Mouse (Mus musculus) kidney, embryonic 16.5 days (tissue): ENCODE data around the gene Gucy1b1. TPM values are rescaled to one million over a fixed set of nuclear protein-coding genes. Genes with fewer than 3 reads are reported as not detected.
A peak's percentile ranks its signal among the peaks of the same experiment; 100 is the strongest.

Source experiments
- ATAC-seq: fragments of 200-750 bp; cut with Nextera tagmentation; 2 replicates; pipeline ENCODE4 v1.8.0; 2017; ENCODE audit warnings: moderate TSS enrichment; ENCODE audit not compliant: low FRiP score, low TSS enrichment
- H3K27ac ChIP-seq: fragments of 300-500 bp; sonication (generic); 2 replicates; pipeline ENCODE4 v1.5.1; 2014; ENCODE audit warnings: low read length
- H3K27me3 ChIP-seq: fragments of 300-500 bp; sonication (generic); 2 replicates; pipeline ENCODE4 v1.6.1; 2014; ENCODE audit warnings: low read length, control low read depth, mixed read lengths; ENCODE audit not compliant: insufficient read depth
- H3K36me3 ChIP-seq: fragments of 300-500 bp; sonication (generic); 2 replicates; pipeline ENCODE4 v1.6.1; 2014; ENCODE audit warnings: low read length, control low read depth, mixed read lengths; ENCODE audit not compliant: insufficient read depth
- H3K4me1 ChIP-seq: fragments of 300-500 bp; sonication (generic); 2 replicates; pipeline ENCODE4 v1.6.1; 2014; ENCODE audit warnings: low read length, control low read depth, mixed read lengths; ENCODE audit not compliant: insufficient read depth
- H3K4me2 ChIP-seq: fragments of 300-500 bp; sonication (generic); replicated peaks from 2 replicates; pipeline ENCODE4 v1.6.1; 2014; ENCODE audit warnings: low read depth, low read length
- H3K4me3 ChIP-seq: fragments of 300-500 bp; sonication (generic); 2 replicates; pipeline ENCODE4 v1.5.1; 2014; ENCODE audit warnings: mild to moderate bottlenecking, low read length
- H3K9ac ChIP-seq: fragments of 300-500 bp; sonication (generic); replicated peaks from 2 replicates; pipeline ENCODE4 v1.6.1; 2014; ENCODE audit warnings: low read length
- H3K9me3 ChIP-seq: fragments of 300-500 bp; sonication (generic); 2 replicates; pipeline ENCODE4 v1.6.1; 2016; ENCODE audit warnings: low read length, control low read depth
- WGBS: fragments of 180-500 bp; shearing (Covaris S2); extraction: QIAGEN DNeasy Blood & Tissue Kit; methylation state at CpG from one replicate; pipeline ENCODE4 v1.1.7; 2014; 5-methylcytosine and 5-hydroxymethylcytosine counted together
- polyA plus RNA-seq: library from polyadenylated mRNA; unstranded; fragments of >200 nt; fragmentation: Nextera tagmentation; extraction: Ambion mirVana; gene quantifications from 2 replicates; pipeline ENCODE4 v1.2.1, GENCODE M21; 2015

Gene Gucy1b1
- 38.0 and 39.8 TPM in 2 replicates for polyA plus RNA-seq

DNA sequence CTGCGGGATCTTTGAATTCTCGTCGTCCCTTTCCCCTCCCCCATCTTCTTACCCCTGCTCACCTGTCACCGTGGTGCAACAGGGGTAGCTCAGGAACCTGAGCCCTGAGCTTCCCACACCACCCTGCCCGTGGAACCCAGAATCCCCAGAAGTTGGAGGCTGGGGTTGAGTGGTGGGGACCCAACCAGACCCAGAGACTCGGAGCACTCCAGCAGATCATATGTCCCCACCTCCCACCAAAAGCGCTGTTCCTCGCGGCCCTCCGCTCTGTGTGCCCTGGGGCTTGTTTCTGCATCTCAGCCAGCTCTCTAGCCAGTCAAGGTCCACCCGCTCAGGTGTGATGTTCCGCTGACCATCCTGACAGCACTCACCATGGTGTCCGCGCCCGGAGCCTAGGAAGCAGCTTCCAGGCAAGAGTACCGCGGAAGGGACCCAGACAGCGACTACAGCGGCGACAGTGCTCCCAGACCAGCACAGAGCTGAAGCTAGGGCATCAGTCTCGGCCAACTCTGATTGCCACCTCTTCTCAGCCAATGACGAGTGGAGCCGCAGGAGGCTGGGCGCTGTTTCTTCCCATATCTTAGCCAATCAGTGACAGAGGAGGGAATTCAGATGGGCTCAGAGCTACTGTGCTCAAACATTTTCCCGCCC, at the start of gene Gucy1b1:
Gucy1b1 (minus strand) TSS at position 489 of the 651 bp plus-strand sequence.
- peak within 1 kb of the TSS; percentile 92 for H3K4me2 ChIP-seq
- 2% methylated on average over 25 of the region's 25 CpGs for WGBS
- H3K27me3 ChIP-seq, result no peaks in the 10 kb centered on the region
- peaks cover 3% of the 10 kb centered on the region; the same call in 1 of the 2 replicates for H3K4me1 ChIP-seq
- ATAC-seq, result peak; percentile 97
- peak within 1 kb of the TSS; percentile 79 for H3K27ac ChIP-seq
- no peaks in the 10 kb centered on the region for H3K36me3 ChIP-seq
- H3K9me3 ChIP-seq, result no peaks in the 10 kb centered on the region
- peak within 1 kb of the TSS; percentile 64 for H3K4me3 ChIP-seq
- peak within 1 kb of the TSS; percentile 71 for H3K9ac ChIP-seq

DNA sequence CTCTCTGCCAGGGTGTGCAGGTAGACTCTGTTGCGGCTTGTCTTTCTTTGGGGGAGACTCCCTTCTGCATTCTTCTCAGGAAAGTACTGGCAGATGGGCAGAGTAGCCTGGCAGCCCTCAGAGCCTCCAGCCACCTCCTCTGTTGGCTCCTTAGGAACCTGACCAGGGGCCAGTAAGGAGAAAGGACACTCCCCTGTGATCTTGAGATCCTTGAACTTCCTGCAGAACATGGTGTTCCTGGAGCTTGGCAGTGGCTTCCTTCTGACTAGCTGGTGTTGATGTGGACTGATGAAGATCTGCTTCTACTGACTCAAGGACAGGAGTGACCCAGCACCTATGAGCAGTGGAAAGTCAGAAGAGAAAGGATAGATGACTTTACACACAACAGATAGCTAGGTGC, 44.4 kb upstream of the Gucy1b1 start:
- Histone ChIP-seq H3K9ac (no peak overlapping the region), H3K4me3 (no peak overlapping the region), H3K27me3 (no peaks in the 10 kb centered on the region), H3K27ac (no peak overlapping the region), H3K4me2 (no peak overlapping the region), H3K36me3 (no peaks in the 10 kb centered on the region), H3K9me3 (no peaks in the 10 kb centered on the region), H3K4me1 (no peaks in the 10 kb centered on the region)
- no peak for ATAC-seq
- WGBS, result 92% methylated on average over 1 of the region's 1 CpGs

DNA sequence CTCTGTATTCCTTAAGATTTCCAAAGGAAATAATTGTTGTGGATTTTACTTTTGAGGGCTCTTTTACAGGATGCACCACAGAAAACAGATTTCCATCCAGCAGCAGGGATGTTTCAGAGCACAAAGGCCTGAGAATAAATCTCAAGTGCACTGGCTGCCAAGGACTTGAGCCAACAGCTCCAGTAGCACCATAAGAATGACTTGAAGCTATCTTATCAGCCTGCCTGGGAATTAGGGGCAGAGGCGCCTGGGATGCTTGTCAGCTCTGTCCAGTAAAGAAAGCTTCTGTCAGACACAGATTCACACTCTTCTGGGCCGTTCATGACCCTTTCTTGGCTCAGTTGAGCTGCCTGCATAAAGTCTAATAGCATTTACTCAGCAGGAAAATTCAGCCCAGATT, 38.0 kb upstream of the Gucy1b1 start:
- Histone ChIP-seq H3K27ac (peak overlapping the region; percentile 45; the same call in 1 of the 2 replicates), H3K4me2 (no peak overlapping the region), H3K4me3 (no peak overlapping the region), H3K36me3 (0 out of 2 replicates have a peak, but pooled peaks cover 6% of the 10 kb centered on the region), H3K4me1 (no peaks in the 10 kb centered on the region; the same call in 1 of the 2 replicates), H3K9me3 (no peaks in the 10 kb centered on the region), H3K9ac (no peak overlapping the region), H3K27me3 (no peaks in the 10 kb centered on the region)
- peak; percentile 69; the same call in 1 of the 2 replicates for ATAC-seq
- 64% methylated on average over 2 of the region's 2 CpGs for WGBS

- no peak overlapping the region for H3K4me3 ChIP-seq
- H3K36me3 ChIP-seq, result 0 out of 2 replicates have a peak, but pooled peaks cover 6% of the 10 kb centered on the region
- no peak for ATAC-seq
- no peak overlapping the region for H3K4me2 ChIP-seq
- H3K9ac ChIP-seq, result no peak overlapping the region
- H3K27me3 ChIP-seq, result no peaks in the 10 kb centered on the region
- WGBS, result 52% methylated on average over 3 of the region's 3 CpGs
- H3K27ac ChIP-seq, result peak overlapping the region; percentile 45; the same call in 1 of the 2 replicates
- H3K4me1 ChIP-seq, result no peaks in the 10 kb centered on the region; the same call in 1 of the 2 replicates
- H3K9me3 ChIP-seq, result no peaks in the 10 kb centered on the region
Measured at GRCm38 (mm10) chr3:82111986-82112385, 37.5 kb upstream of the Gucy1b1 start.

GRCm38 (mm10) chr3:82108951-82109350, 34.5 kb upstream of the Gucy1b1 start:
- Histone ChIP-seq H3K36me3 (0 out of 2 replicates have a peak, but pooled peaks cover 6% of the 10 kb centered on the region), H3K4me2 (no peak overlapping the region), H3K4me3 (no peak overlapping the region), H3K27me3 (no peaks in the 10 kb centered on the region), H3K9ac (no peak overlapping the region), H3K9me3 (no peaks in the 10 kb centered on the region), H3K4me1 (peaks cover 2% of the 10 kb centered on the region; the same call in 1 of the 2 replicates), H3K27ac (no peak overlapping the region)
- no peak for ATAC-seq
- 93% methylated on average over 15 of the region's 15 CpGs for WGBS

GRCm38 (mm10) chr3:82104229-82104628, 29.7 kb upstream of the Gucy1b1 start:
- 59% methylated on average over 6 of the region's 6 CpGs for WGBS
- Histone ChIP-seq H3K27me3 (no peaks in the 10 kb centered on the region), H3K36me3 (0 out of 2 replicates have a peak, but pooled peaks cover 12% of the 10 kb centered on the region), H3K4me3 (no peak overlapping the region), H3K9ac (no peak overlapping the region), H3K9me3 (no peaks in the 10 kb centered on the region), H3K4me2 (no peak overlapping the region), H3K27ac (no peak overlapping the region), H3K4me1 (0 out of 2 replicates have a peak, but pooled peaks cover 2% of the 10 kb centered on the region)
- ATAC-seq, result no peak

DNA sequence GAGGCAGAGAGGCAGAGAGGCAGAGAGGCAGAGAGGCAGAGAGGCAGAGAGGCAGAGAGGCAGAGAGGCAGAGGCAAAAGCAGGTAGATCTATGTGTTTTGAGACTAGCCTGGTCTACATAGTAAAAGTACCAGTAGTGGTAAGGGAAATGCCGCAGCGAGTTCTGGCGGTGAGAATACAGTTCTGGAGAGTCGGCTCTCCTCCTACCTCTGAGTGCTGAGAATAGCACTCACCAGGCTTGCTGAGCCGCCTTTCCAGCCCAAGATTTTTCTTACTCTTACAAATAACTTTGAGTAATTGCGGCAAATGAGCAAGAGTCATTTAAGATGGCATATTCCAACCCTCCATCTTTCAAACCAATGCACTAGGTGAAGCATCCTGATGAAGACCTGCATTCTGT, 24.6 kb upstream of the Gucy1b1 start:
- 0 out of 2 replicates have a peak, but pooled peaks cover 6% of the 10 kb centered on the region for H3K36me3 ChIP-seq
- ATAC-seq, result no peak
- no peaks in the 10 kb centered on the region for H3K27me3 ChIP-seq
- H3K27ac ChIP-seq, result no peak overlapping the region
- H3K9ac ChIP-seq, result no peak overlapping the region
- WGBS, result 86% methylated on average over 6 of the region's 6 CpGs
- no peaks in the 10 kb centered on the region for H3K9me3 ChIP-seq
- H3K4me2 ChIP-seq, result no peak overlapping the region
- no peaks in the 10 kb centered on the region for H3K4me1 ChIP-seq
- no peak overlapping the region for H3K4me3 ChIP-seq

DNA sequence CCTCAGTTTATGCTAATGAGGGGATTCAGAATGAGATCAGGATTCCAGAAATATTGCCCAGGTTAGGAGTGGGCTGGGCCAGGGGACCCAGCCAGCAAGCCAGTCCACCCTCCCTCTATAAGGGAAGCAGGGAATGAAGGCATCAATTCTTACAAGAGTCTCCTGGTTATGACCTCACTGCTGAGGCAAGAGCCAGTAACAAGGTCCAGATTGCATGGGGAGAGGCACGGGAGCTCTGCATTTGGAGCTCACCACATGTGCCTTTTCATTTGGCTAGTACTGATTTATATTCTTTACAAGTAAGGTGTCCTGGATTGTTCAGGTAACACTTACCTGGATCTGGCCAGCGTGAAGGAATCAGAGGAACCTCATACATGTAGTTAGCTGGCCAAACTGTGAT, 22.3 kb upstream of the Gucy1b1 start:
- Histone ChIP-seq H3K27ac (no peak overlapping the region), H3K27me3 (no peaks in the 10 kb centered on the region), H3K9ac (no peak overlapping the region), H3K4me2 (no peak overlapping the region), H3K9me3 (no peaks in the 10 kb centered on the region), H3K4me1 (no peaks in the 10 kb centered on the region), H3K36me3 (0 out of 2 replicates have a peak, but pooled peaks cover 6% of the 10 kb centered on the region), H3K4me3 (no peak overlapping the region)
- ATAC-seq, result no peak
- 87% methylated on average over 2 of the region's 2 CpGs for WGBS

GRCm38 (mm10) chr3:82073741-82074181, 728 bp downstream of the Gucy1b1 start:
- Histone ChIP-seq H3K36me3 (no peaks in the 10 kb centered on the region), H3K27ac (peak overlapping the region; percentile 79), H3K4me1 (peaks cover 3% of the 10 kb centered on the region; the same call in 1 of the 2 replicates), H3K27me3 (no peaks in the 10 kb centered on the region), H3K4me3 (peak overlapping the region; percentile 64), H3K9ac (peak overlapping the region; percentile 71), H3K9me3 (no peaks in the 10 kb centered on the region), H3K4me2 (peak overlapping the region; percentile 92)
- under 1% methylated on average over 34 of the region's 34 CpGs for WGBS
- peak; percentile 83 for ATAC-seq

DNA sequence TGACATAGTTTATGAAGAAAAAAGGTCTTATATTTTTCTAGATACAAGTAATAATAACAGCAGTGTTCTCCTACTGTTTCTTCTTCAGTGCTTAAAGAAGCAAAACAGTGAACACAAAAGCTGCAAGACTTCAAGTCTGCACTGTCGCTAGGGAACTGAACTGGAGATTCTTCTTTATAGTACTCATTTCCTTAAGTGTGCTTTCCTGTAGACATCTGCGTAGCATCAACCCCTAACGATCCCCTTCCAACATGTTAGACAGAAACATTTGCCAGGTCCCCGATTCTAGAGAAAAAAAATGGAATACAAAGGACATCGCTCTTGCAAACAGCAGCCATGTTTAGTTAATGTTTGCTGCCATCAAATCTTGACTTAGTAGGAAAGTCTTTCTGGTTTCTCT, 6.7 kb downstream of the Gucy1b1 start:
- Histone ChIP-seq H3K9ac (no peak overlapping the region), H3K4me1 (peaks cover 8% of the 10 kb centered on the region; the same call in 1 of the 2 replicates), H3K27ac (no peak overlapping the region), H3K27me3 (no peaks in the 10 kb centered on the region), H3K4me3 (no peak overlapping the region), H3K4me2 (no peak overlapping the region), H3K9me3 (no peaks in the 10 kb centered on the region), H3K36me3 (no peaks in the 10 kb centered on the region)
- no peak for ATAC-seq
- 73% methylated on average over 5 of the region's 5 CpGs for WGBS
